Mouse (Mus musculus) spleen, embryonic (tissue): ENCODE measurements at regions not wholly inside any gene's neighbourhood (a gene's known extent, or its start where the extent isn't known, plus 50 kb on each side); places are given as distances from the start of the nearest gene placed in this dataset.
"Not testable (repeated sequence)": the region's sequence is repeated elsewhere in the genome, so short reads cannot be mapped to it uniquely, and the experiment has no call there.

Experiments used
- CTCF ChIA-PET: fragments of 350-600 bp; sonication (Branson Sonifier 250); formaldehyde crosslinking; loops from one replicate; lab custom pipeline; 2022; lab: Charles Lee

DNA sequence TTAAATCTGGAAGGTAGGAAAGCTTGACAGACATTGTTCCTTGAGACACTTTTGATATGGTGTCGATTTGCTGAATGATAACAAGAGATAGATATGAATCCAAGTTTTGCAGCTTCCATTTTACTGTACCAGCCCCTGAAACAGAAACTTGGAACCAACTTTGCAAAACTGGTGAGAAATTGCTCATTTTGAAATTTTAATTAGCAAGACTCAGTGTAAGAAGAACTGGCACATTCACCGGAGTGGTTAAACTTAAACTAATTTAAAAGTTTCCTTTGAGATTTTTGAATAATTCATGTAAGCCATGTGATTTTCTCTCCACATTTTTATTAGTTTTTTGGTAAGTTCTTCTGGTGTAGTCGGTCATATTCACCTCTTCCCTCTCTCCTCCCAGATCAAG, 85.3 kb downstream of the Slitrk1 start:
- CTCF ChIA-PET: no interaction called here

DNA sequence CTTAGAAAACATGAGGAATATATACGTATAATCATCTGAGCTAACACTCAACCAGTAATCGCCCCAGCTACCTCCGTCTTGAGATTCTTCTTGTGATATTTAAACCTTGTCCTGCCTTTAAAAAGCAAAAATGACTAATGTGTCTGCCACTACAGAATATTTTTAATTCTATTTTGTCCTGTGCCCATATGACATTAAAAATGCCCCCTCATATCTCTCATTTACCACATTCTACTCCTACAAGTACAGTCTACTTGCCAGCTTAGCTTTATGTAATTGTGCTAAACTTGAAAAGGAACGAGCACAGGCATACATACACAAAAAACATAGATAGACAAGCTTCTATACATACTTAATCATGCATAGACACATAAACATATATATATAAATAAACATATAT, 92.4 kb downstream of the Slitrk1 start:
- CTCF ChIA-PET: no interaction called here

DNA sequence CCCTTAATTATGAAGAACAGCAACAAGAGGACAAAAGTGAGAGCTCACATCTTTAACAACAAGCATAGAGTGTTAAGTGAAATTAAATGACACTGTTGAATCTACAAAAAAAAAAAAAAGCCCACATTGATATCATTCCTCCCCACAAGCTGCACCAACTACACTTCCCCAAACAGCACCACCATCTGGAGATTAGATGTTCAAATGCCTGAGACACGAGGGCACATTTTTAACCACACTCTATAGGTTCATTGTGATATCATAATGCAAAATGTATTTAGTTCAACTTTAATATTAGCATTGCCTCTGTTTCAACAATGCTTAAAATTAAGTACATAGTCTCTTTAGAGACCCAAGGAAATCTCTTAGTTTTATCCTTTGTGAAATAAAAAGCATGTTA, 94.6 kb downstream of the Slitrk1 start:
- CTCF ChIA-PET: no interaction called here

DNA sequence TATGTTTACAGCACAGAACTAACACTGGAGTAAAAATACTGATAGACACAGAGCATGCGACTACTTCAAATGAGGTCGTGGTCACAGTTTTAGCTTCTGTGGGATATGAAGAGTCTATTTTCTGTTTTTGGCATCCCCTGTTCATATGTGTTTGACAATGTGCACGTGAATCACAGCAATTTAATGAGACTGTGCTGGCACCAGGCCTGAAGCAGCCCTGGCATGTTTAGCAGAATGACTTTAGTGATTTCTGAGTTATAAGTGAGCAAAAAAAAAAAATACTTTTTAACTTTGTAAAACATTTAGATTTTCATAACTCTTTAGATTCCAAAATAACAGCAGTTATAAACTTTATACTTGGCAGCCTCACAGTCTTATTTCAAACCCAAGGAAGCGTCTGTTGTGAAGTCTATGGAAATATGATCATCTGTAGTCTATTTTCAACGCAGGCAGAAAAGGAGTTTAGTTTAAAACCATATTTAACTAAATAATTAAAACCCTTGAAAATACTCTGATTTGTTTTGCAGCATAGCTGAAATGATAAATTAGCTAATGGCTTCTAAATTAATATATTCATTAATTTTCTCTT, 108.5 kb downstream of the Slitrk1 start:
- CTCF ChIA-PET: no interaction called here

DNA sequence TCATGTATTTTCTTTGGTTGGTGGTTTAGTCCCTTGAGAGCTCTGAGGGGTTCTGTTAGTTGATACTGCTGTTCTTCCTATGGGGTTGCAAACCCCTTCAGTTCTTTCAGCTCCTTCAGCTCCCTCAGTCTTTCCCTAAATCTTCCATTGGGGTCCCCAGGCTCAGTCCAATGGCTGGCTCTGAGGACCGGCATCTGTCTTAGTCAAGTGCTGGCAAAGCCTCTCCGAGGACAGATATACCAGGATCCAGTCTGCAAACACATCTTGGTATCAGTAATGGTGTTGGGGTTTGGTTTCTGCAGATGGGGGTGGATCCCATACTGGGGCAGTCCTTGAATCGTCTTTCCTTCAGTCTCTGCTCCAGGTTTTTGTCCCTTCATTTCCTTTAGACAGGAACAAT, 115.1 kb downstream of the Slitrk1 start:
- CTCF ChIA-PET: no interaction called here

DNA sequence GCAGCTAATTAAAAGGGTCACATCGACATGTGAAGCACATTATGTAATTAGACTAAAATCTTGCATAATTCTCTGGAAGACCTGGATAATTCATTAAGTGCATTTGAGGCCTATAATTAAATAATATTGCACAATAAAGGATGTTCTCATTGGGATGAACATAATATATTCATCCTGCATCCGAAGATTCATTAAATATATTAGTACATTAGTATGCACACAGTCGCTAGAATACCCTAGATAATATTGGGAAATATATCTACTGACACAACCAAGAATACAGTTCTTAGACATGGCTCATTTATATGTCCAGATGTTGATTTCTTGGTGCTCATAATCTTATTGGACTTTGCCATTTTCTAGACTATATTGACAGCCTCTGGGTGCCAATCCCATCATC, 121.5 kb downstream of the Slitrk1 start:
- CTCF ChIA-PET: no interaction called here

DNA sequence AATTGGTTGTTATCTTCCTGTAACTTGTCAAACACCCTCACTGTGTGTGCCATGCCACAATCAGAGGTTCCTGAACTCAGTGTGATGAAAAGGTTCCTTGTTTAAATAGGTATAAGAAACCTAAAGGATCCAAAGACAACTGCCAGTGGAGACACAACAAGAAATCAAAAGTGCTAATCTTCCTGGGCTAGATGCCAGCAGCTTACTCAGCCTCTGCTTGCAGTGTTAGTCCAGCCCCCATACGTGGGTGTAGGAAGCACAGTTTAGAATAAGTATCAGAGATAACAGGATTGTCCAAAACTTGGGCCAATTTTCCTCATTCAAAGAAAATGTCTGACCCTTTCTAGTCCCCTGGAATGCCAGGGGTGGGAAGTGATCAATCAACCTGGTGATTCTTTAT, 122.7 kb downstream of the Slitrk1 start:
- CTCF ChIA-PET: no interaction called here

DNA sequence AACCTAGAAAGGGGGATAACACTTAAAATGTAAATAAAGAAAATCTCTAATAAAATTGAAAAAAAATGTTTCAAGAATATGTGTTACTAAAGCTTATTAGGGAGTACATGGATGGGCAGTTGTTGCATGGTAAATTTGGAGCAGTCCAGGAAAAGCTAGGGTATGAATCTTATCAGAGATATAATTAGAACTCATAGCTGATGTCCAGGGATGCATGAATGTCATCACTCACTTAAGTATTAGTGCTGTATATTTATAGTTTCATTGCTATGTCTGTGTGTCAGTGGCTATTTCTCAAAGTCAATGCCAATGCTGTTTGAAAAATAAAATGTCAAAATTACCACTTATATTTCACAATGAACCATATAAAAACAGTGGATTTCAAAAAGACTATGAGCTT, 165.2 kb downstream of the Slitrk1 start:
- CTCF ChIA-PET: no interaction called here

DNA sequence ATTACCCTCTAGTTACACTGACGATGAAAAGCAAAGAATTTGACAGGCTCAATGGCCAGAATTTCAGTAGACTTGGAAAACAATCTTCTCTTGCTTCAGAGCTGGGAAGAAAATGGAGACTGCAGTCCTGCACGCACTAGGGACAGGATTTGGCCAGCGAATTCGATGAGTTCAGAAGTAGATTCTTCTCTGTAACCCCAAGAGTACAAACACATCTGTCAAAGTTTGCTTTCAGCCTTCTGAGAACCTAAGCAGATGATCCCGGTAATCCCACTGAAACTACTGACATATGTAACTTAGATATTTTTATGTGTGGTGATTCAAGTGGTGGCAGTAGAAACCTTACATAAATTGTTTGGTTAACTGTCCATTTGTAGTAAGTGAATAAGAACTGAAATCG, 202.1 kb downstream of the Slitrk1 start:
- CTCF ChIA-PET: no interaction called here

DNA sequence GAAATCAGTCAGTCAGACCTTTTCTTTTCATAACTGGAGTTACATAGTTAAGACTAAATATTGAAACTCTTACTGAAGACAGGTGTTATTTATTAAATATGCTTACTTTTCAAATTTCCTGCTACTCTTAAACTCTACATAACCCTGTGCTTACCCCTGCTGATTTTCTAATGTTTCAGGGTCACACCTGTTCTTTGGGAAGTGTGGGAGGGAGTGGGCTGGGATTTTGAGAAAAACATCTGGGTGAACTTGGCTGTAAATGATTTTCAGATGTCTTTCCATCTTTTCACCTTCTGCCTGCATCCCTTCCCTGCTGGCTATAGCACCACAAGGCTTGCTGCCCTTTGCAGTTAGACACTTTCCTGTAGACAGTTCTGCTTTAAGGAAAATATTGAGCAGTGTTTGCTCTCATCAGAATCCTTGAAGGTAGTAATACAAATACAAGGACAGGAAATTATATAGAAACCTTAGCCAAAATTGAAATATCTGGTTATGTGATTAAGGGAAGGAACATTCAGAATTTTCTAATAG, 204.8 kb downstream of the Slitrk1 start:
- CTCF ChIA-PET: no interaction called here

DNA sequence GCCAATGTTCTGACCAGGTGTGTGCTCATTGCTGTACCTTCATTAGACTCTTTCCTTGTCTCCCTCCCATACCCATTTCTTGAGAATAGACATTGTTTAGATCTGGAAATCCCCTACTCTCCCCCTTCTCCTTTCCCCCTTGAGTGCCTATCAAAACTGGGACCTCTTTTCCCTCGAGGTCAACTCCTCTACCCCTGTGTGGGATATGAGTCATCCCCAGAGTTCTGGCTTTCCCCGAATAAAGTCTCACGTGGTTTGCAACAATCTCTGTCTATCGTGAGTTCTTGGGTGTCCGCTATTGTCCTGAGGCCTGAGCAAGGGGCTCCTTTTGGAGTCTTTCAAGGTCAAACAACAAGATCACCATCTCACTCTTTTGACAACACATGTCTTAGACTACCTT, 209.3 kb downstream of the Slitrk1 start:
- CTCF ChIA-PET: not testable (repeated sequence)

DNA sequence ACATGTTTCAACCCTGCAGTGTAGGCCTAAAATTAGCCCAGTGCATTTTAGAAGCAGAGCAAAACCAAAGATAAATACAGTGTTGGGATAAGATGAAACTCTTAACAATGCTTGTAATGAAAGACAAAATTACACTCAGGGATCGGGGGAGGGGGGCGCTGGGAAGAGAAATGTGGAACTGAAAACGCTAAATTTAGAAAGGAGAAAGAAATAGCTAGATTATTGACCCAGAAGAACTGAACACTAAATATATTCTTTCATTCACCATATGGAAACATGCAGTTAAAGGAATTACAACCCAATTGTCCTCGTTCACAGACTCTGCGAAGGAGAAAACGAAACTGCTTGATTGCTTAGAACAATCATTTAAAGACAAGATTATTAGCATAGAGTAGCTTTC, 249.1 kb downstream of the Slitrk1 start:
- CTCF ChIA-PET: interaction anchor here (0.6 kb wide), 1 partner anchor 27 kb away, joined by 3 read pairs; no protein-coding TSS in a partner anchor

DNA sequence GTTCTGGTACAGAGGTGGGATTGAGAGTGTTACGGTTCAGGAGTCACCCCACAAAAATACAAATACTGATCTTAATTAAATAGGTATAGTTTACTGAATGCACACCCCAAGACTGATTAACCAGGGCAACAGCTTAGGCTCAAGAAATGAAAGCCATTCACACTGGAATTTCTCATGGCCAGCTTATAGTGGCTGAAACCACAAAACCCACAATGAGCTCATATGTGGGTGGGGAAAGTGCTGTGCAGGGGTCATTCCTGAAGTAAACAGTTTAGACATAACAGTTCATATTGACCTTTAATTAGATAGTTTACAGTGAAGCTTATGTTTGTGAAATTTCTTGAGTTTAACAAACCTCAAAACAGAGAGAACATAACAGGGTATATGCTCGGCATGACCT, 275.7 kb downstream of the Slitrk1 start:
- CTCF ChIA-PET: no interaction called here

DNA sequence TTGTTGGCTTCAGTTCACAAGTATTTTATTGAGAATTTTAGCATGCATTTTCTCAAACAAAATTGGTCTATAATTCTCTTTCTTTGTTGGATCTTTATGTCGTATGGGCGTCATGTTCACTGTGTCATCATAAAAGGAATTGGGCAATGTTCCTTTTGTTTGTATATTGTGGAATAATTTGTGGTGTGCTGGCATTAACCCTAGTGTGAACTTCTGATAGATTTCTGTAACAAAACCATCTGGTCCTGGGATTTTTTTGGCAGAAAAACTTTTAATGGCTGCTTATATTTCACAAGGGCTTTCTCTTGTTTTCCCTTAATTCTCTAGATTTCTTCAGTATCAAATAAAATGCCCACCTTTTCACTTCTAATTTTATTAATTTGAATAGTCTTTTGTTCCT, 278.7 kb downstream of the Slitrk1 start:
- CTCF ChIA-PET: no interaction called here

DNA sequence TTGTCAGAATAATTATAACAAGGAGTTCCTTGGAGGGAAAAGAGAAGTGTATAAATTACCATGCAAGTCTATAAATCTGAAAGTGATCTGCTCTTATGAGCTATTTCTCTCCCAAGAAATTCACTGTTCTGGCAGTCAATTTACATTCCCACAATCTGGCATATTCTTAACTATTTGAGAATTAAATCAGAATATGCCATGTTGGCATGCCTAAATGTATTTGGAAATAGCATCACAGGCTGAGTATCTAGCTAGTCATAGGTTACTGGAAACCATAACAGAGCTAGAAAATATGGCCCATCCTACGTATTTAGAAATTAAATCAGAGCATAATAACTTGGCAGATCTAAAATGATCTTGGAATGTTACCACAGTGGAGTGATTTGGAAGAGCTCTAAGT, 303.9 kb downstream of the Slitrk1 start:
- CTCF ChIA-PET: no interaction called here
